Mouse (Mus musculus): ENCODE measurements at regions not wholly inside any gene's neighbourhood (a gene's known extent, or its start where the extent isn't known, plus 50 kb on each side); places are given as distances from the start of the nearest gene placed in this dataset.

DNA sequence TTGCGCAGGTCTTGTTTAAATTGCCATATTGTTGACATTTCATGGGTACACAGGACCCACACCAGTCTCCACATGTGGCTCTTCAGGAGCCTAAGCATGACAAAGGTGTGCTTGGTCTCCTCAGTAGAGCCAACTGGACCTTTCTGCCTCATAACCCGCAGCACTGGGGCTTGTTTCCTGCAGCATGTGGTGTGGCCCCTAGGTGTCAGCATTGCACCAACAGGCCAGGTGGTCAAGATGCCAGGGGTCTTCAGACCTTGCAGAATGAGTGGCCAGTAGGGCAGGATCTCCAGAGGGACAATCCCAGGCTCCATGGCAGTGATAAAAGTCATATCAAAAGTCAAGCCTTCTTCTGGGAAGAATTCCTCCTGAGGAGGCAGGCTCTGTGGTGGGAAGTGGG, 121.8 kb upstream of the Adamts16 start:
- Histone ChIP-seq H3K4me2 (replicated peaks; ENCODE audit: low read depth) (no peak overlapping the region), H3K9me3 (ENCODE audit: control insufficient read depth, low read length) (no peaks in the 10 kb centered on the region), H3K27me3 (ENCODE audit: control insufficient read depth, insufficient read depth, low read length) (no peaks in the 10 kb centered on the region), H3K4me3 (ENCODE audit: low read depth, low read length) (no peak overlapping the region), H3K36me3 (ENCODE audit: control insufficient read depth, insufficient read depth, low read length) (no peaks in the 10 kb centered on the region), H3K4me1 (replicated peaks; ENCODE audit: control insufficient read depth, insufficient read depth) (no peaks in the 10 kb centered on the region), H3K27ac (replicated peaks) (no peak overlapping the region), H3K9ac (ENCODE audit: low read length) (no peak overlapping the region)
- 73% methylated on average over 2 of the region's 2 CpGs for WGBS
- no peak for DNase-seq (ENCODE audit: low spot score)
- TF ChIP-seq EP300 (optimal IDR thresholded peaks at IDR 0.05): no peak
- peak; percentile 59 for TF ChIP-seq CTCF (IDR thresholded peaks at IDR 0.05; ENCODE audit: low read depth)
- no peak for ATAC-seq (ENCODE audit: low FRiP score, low TSS enrichment)

DNA sequence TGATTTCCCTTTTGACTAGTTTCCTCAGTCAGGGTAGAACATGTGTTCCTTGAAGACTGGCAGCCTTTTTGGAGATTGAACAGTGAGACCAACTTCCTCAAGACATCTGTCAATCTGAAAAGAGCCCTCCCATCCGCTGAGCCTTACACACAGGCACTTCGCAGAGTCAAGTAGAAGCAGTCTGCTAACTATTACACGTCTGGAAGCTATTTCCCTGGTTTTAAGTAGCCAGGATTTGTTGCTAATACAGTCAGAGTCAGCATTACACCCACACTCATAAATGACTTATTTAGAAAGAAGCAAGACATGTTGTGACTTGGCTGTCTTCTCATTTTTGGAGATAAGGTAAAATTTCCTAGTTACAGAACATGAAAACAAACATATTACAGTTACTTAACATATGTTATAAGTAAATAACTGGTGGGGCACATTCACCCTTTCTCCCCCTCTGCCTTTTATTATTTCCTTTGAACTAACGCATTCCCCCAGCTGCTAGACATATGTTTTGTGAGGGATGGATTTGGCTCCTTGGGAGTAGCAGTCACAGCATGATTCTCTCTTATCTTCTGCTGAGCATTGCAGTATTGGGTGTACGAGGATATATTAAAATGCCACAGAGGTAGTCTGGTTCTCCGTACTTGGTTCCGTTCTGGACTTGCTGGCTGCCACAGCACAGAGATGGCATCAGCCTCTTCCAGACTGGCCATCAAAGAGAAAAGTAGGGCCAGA, 92.9 kb upstream of the Adamts16 start:
- Histone ChIP-seq H3K9ac (ENCODE audit: low read length) (no peak overlapping the region), H3K9me3 (ENCODE audit: control insufficient read depth, low read length) (no peaks in the 10 kb centered on the region), H3K4me1 (replicated peaks; ENCODE audit: control insufficient read depth, insufficient read depth) (no peaks in the 10 kb centered on the region), H3K4me3 (ENCODE audit: low read depth, low read length) (no peak overlapping the region), H3K36me3 (ENCODE audit: control insufficient read depth, insufficient read depth, low read length) (no peaks in the 10 kb centered on the region), H3K27me3 (ENCODE audit: control insufficient read depth, insufficient read depth, low read length) (no peaks in the 10 kb centered on the region), H3K27ac (replicated peaks) (no peak overlapping the region), H3K4me2 (replicated peaks; ENCODE audit: low read depth) (no peak overlapping the region)
- 60% methylated on average over 7 of the region's 7 CpGs for WGBS
- ATAC-seq (ENCODE audit: low FRiP score, low TSS enrichment) (no peak), DNase-seq (ENCODE audit: low spot score) (no peak)
- no peak for TF ChIP-seq CTCF (IDR thresholded peaks at IDR 0.05; ENCODE audit: low read depth)
- no peak for TF ChIP-seq EP300 (optimal IDR thresholded peaks at IDR 0.05)

DNA sequence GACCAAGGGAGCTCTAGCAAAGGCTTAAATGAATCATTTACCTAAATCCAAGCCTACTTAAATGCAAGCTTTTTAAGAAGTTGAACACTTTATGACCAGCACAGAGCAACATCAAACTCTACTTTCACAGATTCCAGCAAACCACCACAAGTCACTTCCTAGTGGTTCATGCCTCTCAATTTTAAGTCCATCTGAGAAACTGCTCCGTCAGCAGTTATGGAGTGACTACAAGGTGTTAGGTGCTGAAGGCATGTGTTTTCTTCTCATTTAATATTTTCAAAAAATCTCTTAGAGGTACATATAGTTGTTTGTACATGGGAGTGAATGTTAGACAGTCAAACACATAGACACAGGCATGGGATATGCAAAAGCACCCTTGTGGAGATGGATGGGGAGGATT, 72.2 kb upstream of the Adamts16 start:
- Histone ChIP-seq H3K27ac (replicated peaks) (no peak overlapping the region), H3K9ac (ENCODE audit: low read length) (no peak overlapping the region), H3K4me1 (replicated peaks; ENCODE audit: control insufficient read depth, insufficient read depth) (no peaks in the 10 kb centered on the region), H3K27me3 (ENCODE audit: control insufficient read depth, insufficient read depth, low read length) (no peaks in the 10 kb centered on the region), H3K9me3 (ENCODE audit: control insufficient read depth, low read length) (no peaks in the 10 kb centered on the region), H3K4me2 (replicated peaks; ENCODE audit: low read depth) (no peak overlapping the region), H3K4me3 (ENCODE audit: low read depth, low read length) (no peak overlapping the region), H3K36me3 (ENCODE audit: control insufficient read depth, insufficient read depth, low read length) (no peaks in the 10 kb centered on the region)
- no peak for DNase-seq (ENCODE audit: low spot score)
- TF ChIP-seq CTCF (IDR thresholded peaks at IDR 0.05; ENCODE audit: low read depth) (no peak), EP300 (optimal IDR thresholded peaks at IDR 0.05) (no peak)
- ATAC-seq (ENCODE audit: low FRiP score, low TSS enrichment): no peak
- WGBS: 85% methylated on average over 1 of the region's 1 CpGs

DNA sequence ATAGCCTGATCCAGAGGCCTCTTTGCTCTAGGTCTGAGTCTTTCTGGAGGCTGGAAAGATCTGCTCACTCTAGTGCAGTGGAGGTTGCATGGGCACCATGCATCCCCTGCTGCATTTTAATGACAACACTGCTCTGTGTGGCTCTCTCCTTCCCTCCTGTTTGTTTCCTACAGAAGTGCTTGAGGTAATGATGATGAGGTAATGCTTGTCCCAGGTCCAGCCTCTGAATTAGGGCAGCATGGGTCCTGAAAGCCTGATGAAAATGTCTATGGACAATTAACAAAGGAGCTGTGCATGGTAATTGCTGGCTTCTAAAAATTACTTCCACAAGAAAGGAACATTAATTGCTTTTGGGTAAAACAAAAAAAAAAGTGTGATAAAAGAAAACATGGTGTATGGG, 69.3 kb upstream of the Adamts16 start:
- no peaks in the 10 kb centered on the region for H3K36me3 ChIP-seq (ENCODE audit: control insufficient read depth, insufficient read depth, low read length)
- no peaks in the 10 kb centered on the region for H3K27me3 ChIP-seq (ENCODE audit: control insufficient read depth, insufficient read depth, low read length)
- H3K9ac ChIP-seq (ENCODE audit: low read length): no peak overlapping the region
- ATAC-seq (ENCODE audit: low FRiP score, low TSS enrichment): no peak
- no peak overlapping the region for H3K4me3 ChIP-seq (ENCODE audit: low read depth, low read length)
- H3K4me1 ChIP-seq (replicated peaks; ENCODE audit: control insufficient read depth, insufficient read depth): no peaks in the 10 kb centered on the region
- TF ChIP-seq EP300 (optimal IDR thresholded peaks at IDR 0.05): no peak
- TF ChIP-seq CTCF (IDR thresholded peaks at IDR 0.05; ENCODE audit: low read depth): no peak
- no peak overlapping the region for H3K4me2 ChIP-seq (replicated peaks; ENCODE audit: low read depth)
- no peak overlapping the region for H3K27ac ChIP-seq (replicated peaks)
- no peaks in the 10 kb centered on the region for H3K9me3 ChIP-seq (ENCODE audit: control insufficient read depth, low read length)
- DNase-seq (ENCODE audit: low spot score): no peak

DNA sequence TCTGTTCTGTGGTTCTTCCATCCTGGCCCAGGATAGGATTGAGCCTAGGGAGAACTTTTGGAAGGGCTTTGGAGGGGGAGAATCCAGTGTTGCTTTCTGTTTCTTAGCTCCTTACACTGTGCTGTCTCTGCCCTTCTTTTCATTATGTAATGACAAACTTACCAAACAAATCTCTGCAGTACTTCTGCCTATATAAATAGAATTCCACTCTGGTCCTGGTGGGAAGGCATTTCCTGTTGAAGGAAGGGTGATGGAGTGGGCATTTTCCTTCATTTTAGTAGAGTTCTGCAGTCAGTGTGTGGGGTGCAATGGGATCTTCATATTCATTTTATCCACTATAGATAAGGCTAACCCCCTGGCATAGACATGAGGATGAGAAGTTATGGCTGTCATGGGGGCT, 63.2 kb upstream of the Adamts16 start:
- Histone ChIP-seq H3K4me2 (replicated peaks; ENCODE audit: low read depth) (no peak overlapping the region), H3K9me3 (ENCODE audit: control insufficient read depth, low read length) (no peaks in the 10 kb centered on the region), H3K27ac (replicated peaks) (no peak overlapping the region), H3K27me3 (ENCODE audit: control insufficient read depth, insufficient read depth, low read length) (no peaks in the 10 kb centered on the region), H3K9ac (ENCODE audit: low read length) (no peak overlapping the region), H3K36me3 (ENCODE audit: control insufficient read depth, insufficient read depth, low read length) (no peaks in the 10 kb centered on the region), H3K4me1 (replicated peaks; ENCODE audit: control insufficient read depth, insufficient read depth) (no peaks in the 10 kb centered on the region), H3K4me3 (ENCODE audit: low read depth, low read length) (no peak overlapping the region)
- no peak for ATAC-seq (ENCODE audit: low FRiP score, low TSS enrichment)
- DNase-seq (ENCODE audit: low spot score): no peak
- TF ChIP-seq CTCF (IDR thresholded peaks at IDR 0.05; ENCODE audit: low read depth): no peak
- no peak for TF ChIP-seq EP300 (optimal IDR thresholded peaks at IDR 0.05)

DNA sequence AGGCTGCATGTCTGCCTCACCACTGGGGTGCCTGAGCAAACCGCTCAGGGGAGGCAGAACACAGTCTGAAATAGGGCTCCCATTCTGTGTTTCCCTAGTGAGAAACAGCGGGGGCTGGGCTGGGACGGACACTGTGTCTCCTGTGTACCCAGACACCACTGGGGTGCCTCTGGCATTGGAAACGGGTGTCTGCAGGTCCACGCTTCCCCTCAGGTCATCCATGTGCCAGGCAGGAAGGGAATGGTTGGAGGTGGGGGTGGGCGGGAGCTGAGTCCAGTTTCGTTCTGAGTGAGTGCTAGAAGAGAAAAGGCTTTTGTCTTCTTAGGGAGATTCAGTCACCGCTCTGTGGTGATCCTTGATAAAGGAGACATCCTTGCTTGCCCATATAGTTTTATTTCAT, 62.2 kb upstream of the Adamts16 start:
- no peak for DNase-seq (ENCODE audit: low spot score)
- no peaks in the 10 kb centered on the region for H3K36me3 ChIP-seq (ENCODE audit: control insufficient read depth, insufficient read depth, low read length)
- no peaks in the 10 kb centered on the region for H3K9me3 ChIP-seq (ENCODE audit: control insufficient read depth, low read length)
- no peak overlapping the region for H3K27ac ChIP-seq (replicated peaks)
- H3K9ac ChIP-seq (ENCODE audit: low read length): no peak overlapping the region
- H3K27me3 ChIP-seq (ENCODE audit: control insufficient read depth, insufficient read depth, low read length): no peaks in the 10 kb centered on the region
- no peaks in the 10 kb centered on the region for H3K4me1 ChIP-seq (replicated peaks; ENCODE audit: control insufficient read depth, insufficient read depth)
- H3K4me3 ChIP-seq (ENCODE audit: low read depth, low read length): no peak overlapping the region
- H3K4me2 ChIP-seq (replicated peaks; ENCODE audit: low read depth): no peak overlapping the region
- TF ChIP-seq CTCF (IDR thresholded peaks at IDR 0.05; ENCODE audit: low read depth) (no peak), EP300 (optimal IDR thresholded peaks at IDR 0.05) (no peak)
- no peak for ATAC-seq (ENCODE audit: low FRiP score, low TSS enrichment)
- 76% methylated on average over 8 of the region's 8 CpGs for WGBS
